Mouse (Mus musculus) hindbrain, postnatal 0 days (tissue): ENCODE data around the gene Slc25a43. TPM values are rescaled to one million over a fixed set of nuclear protein-coding genes. Genes with fewer than 3 reads are reported as not detected.
A peak's percentile ranks its signal among the peaks of the same experiment; 100 is the strongest.
"Not testable (repeated sequence)": the region's sequence is repeated elsewhere in the genome, so short reads cannot be mapped to it uniquely, and the experiment has no call there.

Experiments
- ATAC-seq: fragments of 200-750 bp; cut with Nextera tagmentation; 2 replicates; pipeline ENCODE4 v1.8.0; 2017; ENCODE audit warnings: mild to moderate bottlenecking, moderate TSS enrichment, moderate library complexity
- DNase-seq: peaks from one replicate; pipeline ENCODE4 v3.0.0-alpha.2; 2015; ENCODE audit warnings: low spot score
- H3K27ac ChIP-seq: fragments of 300-500 bp; sonication (generic); 2 replicates; pipeline ENCODE4 v1.5.1; 2014; ENCODE audit warnings: mild to moderate bottlenecking
- H3K27me3 ChIP-seq: fragments of 300-500 bp; sonication (generic); 2 replicates; pipeline ENCODE4 v1.6.1; 2014; ENCODE audit warnings: low read length, mixed read lengths; ENCODE audit not compliant: insufficient read depth
- H3K36me3 ChIP-seq: fragments of 300-500 bp; sonication (generic); 2 replicates; pipeline ENCODE4 v1.6.1; 2014; ENCODE audit warnings: low read length, mixed read lengths; ENCODE audit not compliant: insufficient read depth
- H3K4me1 ChIP-seq: fragments of 300-500 bp; sonication (generic); 2 replicates; pipeline ENCODE4 v1.6.1; 2014; ENCODE audit warnings: antibody characterized with exemption, low read length, mixed read lengths; ENCODE audit not compliant: insufficient read depth
- H3K4me2 ChIP-seq: fragments of 300-500 bp; sonication (generic); 2 replicates; pipeline ENCODE4 v1.6.1; 2014; ENCODE audit warnings: low read depth, mild to moderate bottlenecking, low read length, moderate library complexity, mixed read lengths
- H3K4me3 ChIP-seq: fragments of 300-500 bp; sonication (generic); 2 replicates; pipeline ENCODE4 v1.5.1; 2014; ENCODE audit warnings: low read length
- H3K9ac ChIP-seq: fragments of 300-500 bp; sonication (generic); replicated peaks from 2 replicates; pipeline ENCODE4 v1.6.1; 2014; ENCODE audit warnings: mild to moderate bottlenecking, low read length, moderate library complexity, mixed read lengths
- H3K9me3 ChIP-seq: fragments of 300-500 bp; sonication (generic); 2 replicates; pipeline ENCODE4 v1.6.1; 2016; ENCODE audit warnings: low read length, mixed read lengths
- CTCF ChIP-seq: IDR thresholded peaks from 2 replicates; pipeline ENCODE4 v1.5.1; 2016; ENCODE audit warnings: antibody characterized with exemption, control low read depth, low read depth
- WGBS: fragments of 180-500 bp; shearing (Covaris S2); extraction: QIAGEN DNeasy Blood & Tissue Kit; methylation state at CpG from one replicate; pipeline ENCODE4 v1.1.7; 2014; 5-methylcytosine and 5-hydroxymethylcytosine counted together
- polyA plus RNA-seq: library from polyadenylated mRNA; unstranded; fragments of >200 nt; fragmentation: Nextera tagmentation; extraction: Ambion mirVana; gene quantifications from 2 replicates; pipeline ENCODE4 v1.2.1, GENCODE M21; 2015
- total RNA-seq: library from RNA; depleted of rRNA; stranded (reverse); fragments of >200 nt; gene quantifications from 2 replicates; pipeline ENCODE4 v1.2.3, GENCODE M21; 2014

Gene Slc25a43
- total and polyA plus RNA-seq, 2 experiments from 2014 or later, result 0.90 to 1.8 TPM

DNA sequence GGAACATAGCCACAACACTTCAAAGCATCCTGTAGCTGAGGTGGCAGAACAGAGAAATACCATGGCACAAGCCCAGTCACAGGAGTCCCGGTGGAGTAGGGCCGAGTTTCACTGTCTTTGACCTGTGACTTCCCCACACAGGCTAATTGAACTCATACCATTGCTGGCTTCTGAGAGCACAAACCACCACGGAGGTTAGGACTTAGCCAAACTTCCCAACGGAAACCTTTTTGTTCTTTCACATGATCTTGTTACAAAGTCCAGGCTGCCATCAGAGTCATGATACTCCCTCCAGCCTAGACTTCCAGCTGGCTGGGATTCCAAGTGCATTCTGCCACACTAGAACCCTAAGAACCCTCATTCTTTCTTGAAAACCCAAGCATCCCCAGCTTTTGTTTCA, 34.2 kb downstream of the Slc25a43 start:
- H3K9ac ChIP-seq, result no peak overlapping the region
- WGBS, result 78% methylated on average over 4 of the region's 4 CpGs
- no peak for TF ChIP-seq CTCF
- H3K27ac ChIP-seq, result no peak overlapping the region
- no peaks in the 10 kb centered on the region for H3K9me3 ChIP-seq
- no peak overlapping the region for H3K4me3 ChIP-seq
- H3K27me3 ChIP-seq, result no peaks in the 10 kb centered on the region
- no peaks in the 10 kb centered on the region for H3K36me3 ChIP-seq
- DNase-seq (no peak), ATAC-seq (no peak)
- H3K4me2 ChIP-seq, result no peak overlapping the region
- no peaks in the 10 kb centered on the region for H3K4me1 ChIP-seq

DNA sequence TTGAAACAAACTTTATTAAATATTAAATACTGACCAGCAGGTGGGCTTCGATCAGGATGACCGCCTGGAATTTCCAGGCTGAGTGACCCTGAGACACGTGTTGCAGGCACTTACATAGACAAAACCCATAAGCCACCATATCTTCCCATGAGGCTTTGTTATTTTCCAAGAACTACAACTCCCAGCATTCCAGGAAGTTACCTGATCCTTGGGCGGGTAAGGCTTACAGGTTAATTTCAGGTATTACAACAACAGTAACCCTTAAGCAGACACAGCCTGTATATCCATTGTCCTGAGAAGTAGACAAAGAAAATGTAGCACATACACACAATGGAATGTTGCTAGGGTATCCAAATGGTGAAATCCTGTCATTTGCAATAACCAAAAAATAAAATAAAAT, 45.9 kb downstream of the Slc25a43 start:
- WGBS, result 61% methylated on average over 4 of the region's 4 CpGs
- Histone ChIP-seq H3K4me1 (no peaks in the 10 kb centered on the region), H3K4me3 (no peak overlapping the region), H3K27ac (no peak overlapping the region), H3K9ac (no peak overlapping the region), H3K4me2 (no peak overlapping the region), H3K27me3 (no peaks in the 10 kb centered on the region), H3K9me3 (no peaks in the 10 kb centered on the region), H3K36me3 (no peaks in the 10 kb centered on the region)
- DNase-seq, result no peak
- no peak for TF ChIP-seq CTCF
- no peak for ATAC-seq

DNA sequence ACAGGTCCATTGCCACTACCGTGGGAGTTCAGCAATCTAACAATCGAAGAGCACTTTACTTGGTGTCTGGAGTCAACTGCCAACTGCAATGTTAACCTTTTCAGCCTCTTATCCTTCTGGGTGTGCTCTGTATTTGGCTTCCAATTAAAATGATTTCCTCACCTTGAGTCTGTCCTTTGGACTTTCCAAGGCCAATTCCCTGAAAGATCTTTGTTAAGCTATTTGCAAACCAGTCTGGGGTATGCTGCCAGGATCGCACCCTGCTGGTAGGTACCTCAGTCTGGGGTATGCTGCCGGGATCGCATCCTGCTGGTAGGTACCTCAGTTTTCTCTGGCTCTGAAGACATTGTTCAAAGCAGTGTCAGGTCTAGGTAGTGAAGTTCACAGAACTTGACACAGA, 51.1 kb downstream of the Slc25a43 start:
- Histone ChIP-seq H3K9me3 (no peaks in the 10 kb centered on the region), H3K9ac (no peak overlapping the region), H3K4me1 (no peaks in the 10 kb centered on the region), H3K36me3 (no peaks in the 10 kb centered on the region), H3K4me3 (no peak overlapping the region), H3K27me3 (no peaks in the 10 kb centered on the region), H3K4me2 (no peak overlapping the region), H3K27ac (no peak overlapping the region)
- no peak for ATAC-seq
- TF ChIP-seq CTCF, result 0 out of 2 replicates have a peak, but pooled peaks have one; percentile 5
- DNase-seq, result no peak
- WGBS, result 63% methylated on average over 5 of the region's 5 CpGs

DNA sequence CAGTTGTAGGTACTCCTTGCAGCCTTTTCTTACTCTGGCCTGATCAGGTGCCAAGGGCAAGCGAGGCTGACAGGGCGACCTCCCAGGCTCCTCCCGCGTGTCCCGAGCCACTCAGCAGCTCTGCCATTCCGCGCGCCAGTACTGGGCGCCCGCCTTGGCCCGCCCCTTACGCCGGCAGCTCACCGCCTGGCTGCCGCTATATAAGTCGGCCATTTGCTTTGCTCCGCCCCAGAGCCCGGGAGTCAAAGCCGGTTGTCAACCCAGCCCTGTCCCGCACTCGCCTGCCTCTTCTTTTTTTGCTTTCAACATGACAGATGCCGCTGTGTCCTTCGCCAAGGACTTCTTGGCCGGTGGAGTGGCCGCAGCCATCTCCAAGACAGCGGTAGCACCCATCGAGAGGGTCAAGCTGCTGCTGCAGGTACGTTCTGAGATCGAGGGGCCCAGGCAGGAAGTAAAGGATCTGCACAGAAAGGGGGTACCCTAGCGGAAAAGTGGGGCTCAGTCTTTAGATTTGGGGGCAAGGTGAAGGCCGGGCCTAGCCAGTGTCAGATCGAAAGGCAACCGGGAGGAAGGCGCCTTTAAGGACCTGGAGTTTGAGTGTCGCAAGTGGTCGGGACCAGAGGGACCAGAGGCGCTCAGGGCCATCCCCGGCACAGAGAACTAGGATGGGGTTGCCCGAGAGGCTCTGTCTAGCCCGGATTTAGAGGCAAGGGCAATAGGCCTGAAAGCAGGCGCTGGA, 52.1 kb downstream of the Slc25a43 start, which contains the start of gene Slc25a5:
TSS of gene Slc25a5 (plus strand) at position 228 of the 739 bp plus-strand sequence.
- peak within 1 kb of the TSS; percentile 60 for H3K4me2 ChIP-seq
- ATAC-seq (peak; percentile 95), DNase-seq (peak; percentile 90)
- peak within 1 kb of the TSS; percentile 92 for H3K27ac ChIP-seq
- no peak for TF ChIP-seq CTCF
- 31% methylated on average over 41 of the region's 41 CpGs for WGBS
- no peaks in the 10 kb centered on the region for H3K27me3 ChIP-seq
- no peaks in the 10 kb centered on the region for H3K9me3 ChIP-seq
- peak within 1 kb of the TSS; percentile 65 for H3K9ac ChIP-seq
- H3K4me1 ChIP-seq, result no peaks in the 10 kb centered on the region
- peak within 1 kb of the TSS; percentile 53 for H3K4me3 ChIP-seq
- no peaks in the 10 kb centered on the region for H3K36me3 ChIP-seq

DNA sequence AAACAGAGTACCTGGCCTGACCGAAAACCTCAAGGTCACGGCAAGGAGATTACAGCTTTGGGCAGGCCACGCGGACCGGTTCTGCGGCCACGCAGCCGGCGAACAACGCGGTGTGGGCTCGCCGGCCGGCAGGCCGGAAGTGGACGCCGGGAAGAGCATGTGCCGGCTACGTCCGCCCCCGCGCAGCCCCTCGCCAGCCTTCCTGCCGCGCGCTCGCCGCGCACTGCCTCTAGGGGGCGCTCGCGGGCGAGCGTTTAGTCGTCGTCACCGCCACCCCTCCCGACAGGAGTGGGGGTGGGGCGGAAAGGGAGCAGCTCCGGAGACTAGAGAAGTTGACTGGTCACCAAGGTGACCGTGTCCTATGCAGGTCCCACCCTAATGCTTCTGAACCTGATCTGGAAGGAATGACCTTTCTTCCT, 52.7 kb downstream of the Slc25a43 start:
- 38% methylated on average over 39 of the region's 41 CpGs for WGBS
- H3K27me3 ChIP-seq, result no peaks in the 10 kb centered on the region
- peak; percentile 89 for ATAC-seq
- peak overlapping the region; percentile 53 for H3K4me3 ChIP-seq
- no peaks in the 10 kb centered on the region for H3K36me3 ChIP-seq
- H3K4me2 ChIP-seq, result peak overlapping the region; percentile 60
- no peaks in the 10 kb centered on the region for H3K9me3 ChIP-seq
- DNase-seq, result peak; percentile 87
- TF ChIP-seq CTCF, result peak; percentile 65
- H3K27ac ChIP-seq, result peak overlapping the region; percentile 92
- H3K4me1 ChIP-seq, result no peaks in the 10 kb centered on the region
- H3K9ac ChIP-seq, result peak overlapping the region; percentile 65

DNA sequence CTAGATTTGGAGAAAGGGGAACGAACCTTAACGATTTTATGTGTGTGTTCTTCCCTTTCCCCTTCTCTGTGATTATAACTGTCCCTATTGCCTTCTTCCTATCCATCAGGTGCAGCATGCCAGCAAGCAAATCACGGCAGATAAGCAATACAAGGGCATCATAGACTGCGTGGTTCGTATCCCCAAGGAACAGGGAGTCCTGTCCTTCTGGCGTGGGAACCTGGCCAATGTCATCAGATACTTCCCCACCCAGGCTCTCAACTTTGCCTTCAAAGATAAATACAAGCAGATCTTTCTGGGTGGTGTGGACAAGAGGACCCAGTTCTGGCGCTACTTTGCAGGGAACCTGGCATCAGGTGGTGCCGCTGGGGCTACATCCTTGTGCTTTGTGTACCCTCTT, 53.3 kb downstream of the Slc25a43 start:
- Histone ChIP-seq H3K27ac (0 out of 2 replicates have a peak overlapping the region, but pooled peaks have one; percentile 92), H3K9ac (peak overlapping the region; percentile 65; the same call in 1 of the 2 replicates), H3K4me3 (peak overlapping the region; percentile 53), H3K4me2 (peak overlapping the region; percentile 60)
- DNase-seq, ATAC-seq, H3K9me3 ChIP-seq, H3K4me1 ChIP-seq, H3K27me3 ChIP-seq, H3K36me3 ChIP-seq: not testable (repeated sequence)
- WGBS, result 65% methylated on average over 8 of the region's 8 CpGs

DNA sequence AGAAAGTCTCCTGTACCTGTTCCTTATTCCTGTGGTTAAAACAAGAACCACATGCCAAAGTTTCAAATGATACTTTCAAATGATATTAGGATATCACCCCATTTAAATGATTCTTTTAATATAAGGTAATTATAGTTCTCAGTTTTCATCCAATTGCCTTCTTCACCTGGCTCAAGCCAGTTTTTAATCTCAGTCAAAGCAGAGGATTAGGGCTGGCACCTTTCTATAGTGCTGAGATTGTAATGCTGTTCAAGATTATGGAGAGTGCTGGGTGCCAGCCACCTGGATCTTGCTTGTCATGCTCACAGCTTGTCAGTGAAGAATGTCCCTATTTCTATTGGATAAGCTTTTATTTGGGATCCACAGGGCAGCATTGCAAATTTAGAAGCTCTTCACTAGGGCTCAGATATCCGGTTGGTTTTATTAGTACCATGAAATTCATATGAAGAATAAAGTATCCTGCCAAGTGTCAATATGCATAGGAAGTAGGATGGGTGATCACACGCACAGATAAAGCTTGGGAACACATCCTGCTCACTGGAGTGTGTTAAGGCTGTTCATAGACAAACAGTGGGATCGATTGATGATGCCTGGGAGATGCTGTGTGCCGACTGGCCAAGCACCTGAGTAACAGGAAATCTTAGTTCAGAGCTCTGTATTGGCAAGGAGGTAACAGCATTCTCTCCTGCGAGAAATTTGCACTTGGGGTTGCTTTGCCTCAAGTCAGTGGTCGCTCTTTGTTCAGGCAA, 55.8 kb downstream of the Slc25a43 start:
- Histone ChIP-seq H3K4me2 (no peak overlapping the region), H3K36me3 (no peaks in the 10 kb centered on the region), H3K27ac (no peak overlapping the region), H3K9me3 (no peaks in the 10 kb centered on the region), H3K9ac (no peak overlapping the region), H3K4me1 (no peaks in the 10 kb centered on the region), H3K27me3 (no peaks in the 10 kb centered on the region), H3K4me3 (no peak overlapping the region)
- TF ChIP-seq CTCF, result no peak
- no peak for DNase-seq
- WGBS, result 42% methylated on average over 6 of the region's 6 CpGs
- no peak for ATAC-seq
